Mouse (Mus musculus): ENCODE data around the gene Ndufaf8.

GRCm38 (mm10) chr11:120070286-120070930 lies 28.3 kb upstream of the Ndufaf8 start:
- TF ChIP-seq CTCF (IDR thresholded peaks at IDR 0.05; ENCODE audit: borderline replicate concordance, insufficient read depth, low read length) (no peak), POLR2A (IDR thresholded peaks at IDR 0.05; ENCODE audit: low read depth, low read length) (no peak)
